Mouse (Mus musculus) neural tube, embryonic 11.5 days (tissue): Measurements from ENCODE around the gene Adamtsl1. TPM values are rescaled to one million over a fixed set of nuclear protein-coding genes. Genes with fewer than 3 reads are reported as not detected.

Source experiments
- ATAC-seq: fragments of 200-750 bp; cut with Nextera tagmentation; 2 replicates; pipeline ENCODE4 v1.8.0; 2017; ENCODE audit warnings: moderate number of reproducible peaks, mild to moderate bottlenecking, moderate TSS enrichment, moderate library complexity; ENCODE audit not compliant: insufficient read depth, low FRiP score, low TSS enrichment
- DNase-seq: peaks from one replicate; pipeline ENCODE4 v3.0.0-alpha.2; 2015; ENCODE audit warnings: low spot score
- H3K27ac ChIP-seq: fragments of 300-500 bp; sonication (generic); 2 replicates; pipeline ENCODE4 v1.5.1; 2014; ENCODE audit warnings: low read depth, mild to moderate bottlenecking, low read length
- H3K27me3 ChIP-seq: fragments of 300-500 bp; sonication (generic); 2 replicates; pipeline ENCODE4 v1.6.1; 2014; ENCODE audit warnings: mild to moderate bottlenecking, low read length, mixed read lengths; ENCODE audit not compliant: control insufficient read depth, insufficient read depth
- H3K36me3 ChIP-seq: fragments of 300-500 bp; sonication (generic); 2 replicates; pipeline ENCODE4 v1.6.1; 2014; ENCODE audit warnings: mild to moderate bottlenecking, low read length, moderate library complexity, mixed read lengths; ENCODE audit not compliant: control insufficient read depth, insufficient read depth
- H3K4me1 ChIP-seq: fragments of 300-500 bp; sonication (generic); 2 replicates; pipeline ENCODE4 v1.6.1; 2014; ENCODE audit warnings: low read length, mixed read lengths; ENCODE audit not compliant: control insufficient read depth, insufficient read depth
- H3K4me2 ChIP-seq: fragments of 300-500 bp; sonication (generic); 2 replicates; pipeline ENCODE4 v1.6.1; 2014; ENCODE audit warnings: low read depth, mild to moderate bottlenecking, moderate library complexity
- H3K4me3 ChIP-seq: fragments of 300-500 bp; sonication (generic); 2 replicates; pipeline ENCODE4 v1.5.1; 2014; ENCODE audit warnings: low read depth, low read length
- H3K9ac ChIP-seq: fragments of 300-500 bp; sonication (generic); 2 replicates; pipeline ENCODE4 v1.6.1; 2014; ENCODE audit warnings: mild to moderate bottlenecking, low read length
- H3K9me3 ChIP-seq: fragments of 300-500 bp; sonication (generic); 2 replicates; pipeline ENCODE4 v1.6.1; 2016; ENCODE audit warnings: low read length; ENCODE audit not compliant: control insufficient read depth
- WGBS: fragments of 180-500 bp; shearing (Covaris S2); extraction: QIAGEN DNeasy Blood & Tissue Kit; methylation state at CpG from one replicate; pipeline ENCODE4 v1.1.7; 2014; 5-methylcytosine and 5-hydroxymethylcytosine counted together
- polyA plus RNA-seq: library from polyadenylated mRNA; unstranded; fragments of >200 nt; fragmentation: Nextera tagmentation; extraction: Ambion mirVana; gene quantifications from 2 replicates; pipeline ENCODE4 v1.2.1, GENCODE M21; 2014

Adamtsl1 gene
- polyA plus RNA-seq, 1 experiment from 2014 or later, result 10.7 TPM

DNA sequence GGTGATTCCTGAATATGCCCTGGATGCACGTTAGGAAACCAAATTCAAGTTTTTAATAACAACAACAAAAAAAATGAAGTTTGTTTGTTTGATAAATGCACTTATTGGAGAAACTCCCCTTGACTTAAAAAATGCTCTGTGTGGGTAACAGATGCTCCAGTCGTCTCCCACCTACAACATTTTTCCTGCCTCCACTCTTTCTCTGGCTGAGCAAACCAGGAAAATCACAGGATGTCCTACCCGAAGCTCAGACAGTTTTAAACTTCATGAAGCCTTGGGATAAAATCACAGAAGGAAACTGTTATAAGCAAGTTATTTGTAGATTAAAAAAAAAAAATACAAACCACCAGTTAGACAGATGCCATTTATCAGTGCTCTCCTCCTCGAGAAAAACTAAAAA, 788.1 kb downstream of the Adamtsl1 start:
- 80% methylated on average over 4 of the region's 4 CpGs for WGBS
- no peak for DNase-seq
- no peak overlapping the region for H3K4me3 ChIP-seq

DNA sequence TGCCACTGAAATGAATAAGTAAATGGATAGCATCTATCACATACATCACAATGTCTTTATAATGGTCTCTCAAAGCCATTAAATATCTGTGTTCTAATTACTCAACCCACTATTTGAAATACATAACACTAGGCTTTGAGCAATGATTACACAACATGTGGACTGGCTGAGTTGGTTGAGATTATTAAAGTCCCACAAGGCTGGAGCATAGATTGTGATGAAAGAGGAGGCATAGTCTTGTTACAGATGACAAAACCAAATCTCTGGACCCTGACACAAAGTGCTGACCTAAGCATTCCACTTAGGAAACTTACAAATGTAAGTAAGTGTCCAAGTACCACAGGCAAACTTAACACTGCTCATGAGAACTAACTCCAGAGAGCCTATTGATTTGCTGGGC, 792.8 kb downstream of the Adamtsl1 start:
- Histone ChIP-seq H3K9ac (no peak overlapping the region), H3K9me3 (no peaks in the 10 kb centered on the region), H3K4me1 (no peaks in the 10 kb centered on the region), H3K36me3 (no peaks in the 10 kb centered on the region), H3K4me3 (no peak overlapping the region), H3K4me2 (no peak overlapping the region), H3K27me3 (no peaks in the 10 kb centered on the region), H3K27ac (no peak overlapping the region)
- no peak for DNase-seq
- ATAC-seq, result no peak

More for the DNA sequence above, 788.1 kb downstream of the Adamtsl1 start:
- Histone ChIP-seq H3K27me3 (no peaks in the 10 kb centered on the region), H3K27ac (no peak overlapping the region), H3K36me3 (no peaks in the 10 kb centered on the region), H3K4me2 (no peak overlapping the region), H3K9me3 (no peaks in the 10 kb centered on the region), H3K9ac (no peak overlapping the region), H3K4me1 (no peaks in the 10 kb centered on the region)
- no peak for ATAC-seq

DNA sequence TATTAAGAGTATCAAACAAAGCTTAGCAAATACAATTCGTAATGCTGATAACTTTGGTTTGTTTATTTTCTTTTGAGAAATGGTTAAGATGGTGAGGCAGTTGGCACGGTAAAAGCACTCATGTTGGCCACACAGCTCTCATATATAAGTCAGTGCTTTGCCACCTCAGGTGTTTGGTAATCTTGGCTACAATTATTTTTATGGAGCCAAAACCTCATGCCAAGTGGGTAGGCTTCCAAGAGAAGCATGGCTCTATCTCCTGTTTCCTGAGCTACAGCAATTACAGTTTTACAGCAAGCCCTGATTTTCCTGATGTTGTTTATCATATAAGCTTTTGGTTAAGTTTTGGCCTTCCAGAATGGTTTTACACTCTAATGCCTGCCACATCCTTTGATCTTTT, 795.2 kb downstream of the Adamtsl1 start:
- Histone ChIP-seq H3K27ac (no peak overlapping the region), H3K9ac (no peak overlapping the region), H3K27me3 (no peaks in the 10 kb centered on the region), H3K9me3 (no peaks in the 10 kb centered on the region), H3K4me1 (no peaks in the 10 kb centered on the region), H3K36me3 (no peaks in the 10 kb centered on the region), H3K4me2 (no peak overlapping the region), H3K4me3 (no peak overlapping the region)
- 88% methylated on average over 2 of the region's 2 CpGs for WGBS
- ATAC-seq (no peak), DNase-seq (no peak)

DNA sequence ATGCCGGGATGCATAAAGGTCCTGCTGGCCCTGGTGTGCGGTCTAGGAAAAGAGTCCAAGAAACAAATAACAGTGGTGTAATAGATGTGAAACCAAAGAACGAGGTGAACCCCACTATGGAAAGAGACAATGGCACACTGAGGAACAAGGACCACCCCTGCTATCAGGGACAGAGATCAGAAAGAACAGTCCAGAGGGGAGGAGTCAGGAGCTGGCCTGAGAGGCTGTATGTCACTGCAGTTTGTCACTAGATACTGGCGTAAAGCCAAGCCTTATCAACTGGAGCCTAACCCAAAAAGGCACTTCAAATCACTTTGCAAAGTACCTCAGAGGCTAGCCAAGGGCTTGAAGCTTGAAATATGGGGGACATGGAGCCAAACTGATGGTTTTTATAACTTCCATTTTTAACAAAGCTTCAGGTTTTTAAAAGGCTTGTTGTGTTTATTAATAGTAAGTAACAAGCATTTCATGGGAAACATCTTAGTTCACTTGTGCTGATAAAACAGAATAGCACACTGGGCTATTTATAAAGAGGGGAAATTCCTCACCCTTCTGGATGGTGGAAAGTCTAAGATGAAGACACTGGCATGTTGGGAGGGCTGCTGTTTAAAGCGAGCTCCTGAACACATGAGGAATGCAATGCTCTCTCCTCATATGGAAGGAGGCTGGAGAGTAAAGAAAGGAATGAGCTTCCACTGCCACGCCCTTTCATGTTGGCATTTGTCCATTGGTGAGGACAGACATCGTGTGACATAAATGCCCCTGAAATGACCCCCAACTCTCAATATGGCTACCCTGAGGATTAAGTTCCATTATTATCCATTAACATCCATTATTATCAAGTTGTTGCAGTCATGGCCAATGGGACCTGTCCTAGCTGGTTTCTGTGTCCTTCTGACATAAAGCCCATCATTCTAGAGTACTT, 797.1 kb downstream of the Adamtsl1 start:
- Histone ChIP-seq H3K4me3 (no peak overlapping the region), H3K27ac (no peak overlapping the region), H3K9me3 (no peaks in the 10 kb centered on the region), H3K27me3 (no peaks in the 10 kb centered on the region), H3K4me2 (no peak overlapping the region), H3K36me3 (no peaks in the 10 kb centered on the region), H3K4me1 (no peaks in the 10 kb centered on the region), H3K9ac (no peak overlapping the region)
- ATAC-seq, result no peak
- no peak for DNase-seq
- WGBS, result 74% methylated on average over 7 of the region's 7 CpGs

DNA sequence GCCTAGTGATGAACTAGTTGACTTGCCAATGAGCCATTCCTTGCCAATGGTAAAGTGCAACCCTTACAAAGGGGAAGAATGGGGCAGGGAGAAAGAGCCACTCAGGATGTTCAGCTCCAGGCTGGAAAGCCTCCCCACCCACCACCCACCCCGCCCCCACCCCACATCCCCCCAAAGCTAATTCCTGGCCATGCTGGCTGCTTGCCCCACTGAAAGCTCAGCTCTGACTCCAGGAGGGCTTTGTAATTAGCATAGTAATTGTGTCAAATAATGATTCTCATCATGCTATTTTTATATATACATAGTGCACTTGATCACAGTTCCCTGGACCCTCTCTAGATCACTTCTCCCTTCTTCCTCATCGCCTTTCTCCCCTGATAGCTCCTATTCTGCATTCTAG, 798.4 kb downstream of the Adamtsl1 start:
- H3K27ac ChIP-seq, result no peak overlapping the region
- H3K36me3 ChIP-seq, result no peaks in the 10 kb centered on the region
- H3K4me3 ChIP-seq, result no peak overlapping the region
- DNase-seq (no peak), ATAC-seq (no peak)
- no peak overlapping the region for H3K4me2 ChIP-seq
- WGBS, result 88% methylated on average over 2 of the region's 2 CpGs
- H3K9ac ChIP-seq, result no peak overlapping the region
- H3K9me3 ChIP-seq, result no peaks in the 10 kb centered on the region
- no peaks in the 10 kb centered on the region for H3K4me1 ChIP-seq
- H3K27me3 ChIP-seq, result no peaks in the 10 kb centered on the region

DNA sequence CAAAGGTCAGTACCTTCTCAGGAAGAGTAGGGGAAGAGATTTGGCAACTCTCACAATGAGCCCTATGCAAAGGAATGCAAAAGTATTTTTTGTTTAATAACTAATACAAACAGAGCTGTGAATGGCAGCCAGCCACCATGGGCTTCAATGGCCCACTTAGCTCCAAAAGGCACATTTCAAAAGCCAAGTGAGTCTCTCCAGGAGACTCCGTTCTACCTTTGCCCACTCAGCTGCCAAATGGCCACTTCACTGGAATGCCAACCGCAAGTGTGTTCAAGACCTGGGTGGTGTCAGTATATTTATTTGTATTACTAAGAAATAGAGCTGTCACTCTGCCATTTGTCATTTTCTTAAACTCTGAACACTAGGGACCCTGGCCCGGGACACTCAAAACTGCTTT, 800.5 kb downstream of the Adamtsl1 start:
- WGBS, result 78% methylated on average over 3 of the region's 3 CpGs
- Histone ChIP-seq H3K4me2 (no peak overlapping the region), H3K36me3 (no peaks in the 10 kb centered on the region), H3K27me3 (no peaks in the 10 kb centered on the region), H3K4me3 (no peak overlapping the region), H3K27ac (no peak overlapping the region), H3K9ac (no peak overlapping the region), H3K9me3 (no peaks in the 10 kb centered on the region), H3K4me1 (no peaks in the 10 kb centered on the region)
- DNase-seq (no peak), ATAC-seq (no peak)

DNA sequence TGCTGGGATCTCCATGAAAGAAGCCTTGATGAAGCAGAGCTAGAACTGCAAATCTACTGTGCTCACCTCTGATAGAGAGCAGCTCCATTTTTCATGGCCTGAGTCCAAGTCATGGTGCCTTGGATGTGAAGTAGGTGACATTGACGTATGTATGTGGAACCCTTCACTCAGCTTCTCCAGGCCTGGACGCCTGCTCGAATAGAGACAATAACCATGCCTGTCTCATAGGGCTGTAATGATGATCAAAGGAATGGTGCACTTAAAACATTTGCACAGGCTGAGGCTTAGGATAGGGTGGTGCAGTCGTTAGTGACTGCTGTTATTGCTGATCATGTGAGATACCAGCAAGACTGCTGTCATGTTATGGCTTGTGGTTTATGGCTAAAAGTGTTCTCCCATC, 801.1 kb downstream of the Adamtsl1 start:
- no peaks in the 10 kb centered on the region for H3K4me1 ChIP-seq
- no peaks in the 10 kb centered on the region for H3K27me3 ChIP-seq
- WGBS, result 70% methylated on average over 4 of the region's 4 CpGs
- H3K9me3 ChIP-seq, result no peaks in the 10 kb centered on the region
- no peak overlapping the region for H3K4me3 ChIP-seq
- DNase-seq (no peak), ATAC-seq (no peak)
- H3K27ac ChIP-seq, result no peak overlapping the region
- H3K9ac ChIP-seq, result no peak overlapping the region
- H3K4me2 ChIP-seq, result no peak overlapping the region
- no peaks in the 10 kb centered on the region for H3K36me3 ChIP-seq

DNA sequence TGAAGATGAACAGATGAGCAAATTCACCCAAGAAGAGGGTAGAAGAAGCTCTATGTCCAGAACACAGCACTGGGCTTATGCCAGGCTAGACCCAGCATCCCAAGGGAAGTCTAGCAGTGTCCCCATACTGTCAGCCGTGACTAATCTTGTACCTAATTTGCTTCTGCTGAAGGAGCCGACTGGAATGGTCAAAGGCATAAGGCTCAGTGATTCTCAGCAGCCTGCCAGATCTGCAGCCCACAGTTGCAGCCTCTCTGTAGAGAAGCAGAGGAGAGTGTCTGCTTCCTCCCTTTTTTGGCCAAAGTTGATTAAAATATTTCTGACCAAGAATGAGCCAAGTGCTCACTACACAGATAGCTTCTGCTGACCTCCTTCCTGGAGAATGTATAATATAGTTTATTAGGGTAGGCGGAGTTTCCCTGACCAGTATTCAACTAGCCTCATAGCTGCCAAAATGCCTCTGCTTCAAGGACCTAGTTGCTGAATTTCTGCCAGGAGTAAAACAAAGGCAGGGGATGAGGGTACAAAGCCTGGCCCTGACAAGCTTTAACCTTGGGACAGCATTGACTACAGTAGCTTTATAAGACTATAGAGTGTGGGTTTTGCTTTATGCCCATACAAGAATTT, 804.1 kb downstream of the Adamtsl1 start:
- H3K4me2 ChIP-seq, result no peak overlapping the region
- H3K4me3 ChIP-seq, result no peak overlapping the region
- H3K27me3 ChIP-seq, result no peaks in the 10 kb centered on the region
- no peaks in the 10 kb centered on the region for H3K4me1 ChIP-seq
- WGBS, result 77% methylated on average over 3 of the region's 3 CpGs
- no peaks in the 10 kb centered on the region for H3K9me3 ChIP-seq
- H3K36me3 ChIP-seq, result no peaks in the 10 kb centered on the region
- ATAC-seq (no peak), DNase-seq (no peak)
- H3K9ac ChIP-seq, result no peak overlapping the region
- H3K27ac ChIP-seq, result no peak overlapping the region

DNA sequence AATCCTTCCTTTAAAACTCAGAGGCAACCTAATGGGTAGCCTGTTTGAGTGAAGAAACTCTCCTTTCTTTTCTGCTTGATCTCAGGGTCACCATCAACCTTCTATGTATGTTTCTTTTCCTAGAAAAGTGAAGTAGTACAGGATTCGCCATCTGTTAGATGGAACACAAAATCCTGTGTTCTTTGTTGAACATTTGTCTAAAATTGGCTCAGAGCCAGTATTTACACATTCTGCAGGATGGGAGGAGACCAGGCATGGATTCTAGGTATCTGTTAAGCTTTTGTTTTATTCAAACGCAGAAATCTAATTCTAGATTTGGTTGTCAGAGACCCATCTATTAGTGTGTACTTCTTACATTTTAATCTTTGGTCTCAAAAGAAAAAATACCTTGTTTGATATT, 811.4 kb downstream of the Adamtsl1 start:
- ATAC-seq, result no peak
- Histone ChIP-seq H3K27me3 (no peaks in the 10 kb centered on the region), H3K9me3 (no peaks in the 10 kb centered on the region), H3K4me1 (no peaks in the 10 kb centered on the region), H3K4me3 (no peak overlapping the region), H3K4me2 (no peak overlapping the region), H3K9ac (no peak overlapping the region), H3K27ac (no peak overlapping the region), H3K36me3 (no peaks in the 10 kb centered on the region)
- no peak for DNase-seq
- 78% methylated on average over 2 of the region's 2 CpGs for WGBS
